In the genomic region with DNA sequence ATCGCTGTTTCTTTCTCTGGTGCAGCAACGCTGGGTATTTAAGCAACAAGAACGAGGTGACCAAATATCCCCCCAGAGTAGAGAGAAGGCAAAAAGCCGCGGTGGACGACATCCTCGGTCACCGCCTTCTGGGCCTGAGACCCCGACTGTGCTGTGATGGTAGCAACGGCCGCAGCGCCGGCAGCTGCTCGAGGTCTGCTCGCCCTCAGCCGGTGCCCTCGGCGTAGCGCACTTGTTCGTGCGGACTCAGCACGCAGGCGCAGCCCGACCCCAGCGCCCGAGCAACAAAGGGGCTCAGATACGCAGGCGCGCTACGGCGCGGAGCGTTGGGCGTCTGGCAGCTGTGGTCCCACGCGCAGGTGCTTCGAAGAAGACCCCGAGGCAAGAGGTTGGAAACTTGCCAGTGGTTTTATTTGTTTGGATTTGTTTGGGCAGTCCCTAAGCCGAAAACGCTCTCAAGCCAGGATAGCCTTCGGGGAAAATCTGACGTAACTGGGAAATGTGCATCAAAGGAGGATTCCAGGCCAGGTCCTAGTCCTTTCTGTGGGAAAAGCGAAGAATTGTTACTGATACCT, we compare ENCODE assay signal across 7 mouse cellular contexts. TPM values are rescaled to one million over a fixed set of nuclear protein-coding genes. Genes with fewer than 3 reads are reported as not detected.
DNase-seq lines count a peak whose midpoint lies in the region; ATAC-seq lines count a peak whose summit lies in the region.

A gene (minus strand): TSS at position 197 of the 575 bp plus-strand sequence.

- H3K4me3 ChIP-seq in intestine, embryonic 15.5 days (replicated peaks), result peak within 1 kb of the TSS; percentile 58
- H3K4me3 ChIP-seq in midbrain, embryonic 10.5 days, result peak within 1 kb of the TSS; percentile 68

- H3K9ac ChIP-seq in intestine, embryonic 15.5 days, result peak within 1 kb of the TSS; percentile 63

- peak; percentile 93 for DNase-seq in adrenal gland, adult 2 months
- peak; percentile 90 for DNase-seq in embryo, embryonic 11.5 days (ENCODE audit: low read depth, low spot score)
- DNase-seq in gastrocnemius, postnatal 36 days, result peak; percentile 68 to 73
- peak; percentile 88 to 92 for DNase-seq in left cerebral cortex, postnatal 25 days (ENCODE audit: low spot score in 2 of 2)
- DNase-seq in midbrain, embryonic 10.5 days (ENCODE audit: low spot score), result peak; percentile 95
- peak; percentile 78 for DNase-seq in skeletal muscle tissue, adult 2 months (ENCODE audit: low read depth, low spot score)

- WGBS in intestine, embryonic 15.5 days, result under 1% methylated on average over 43 of the region's 43 CpGs
- WGBS in midbrain, embryonic 10.5 days, result 2% methylated on average over 43 of the region's 43 CpGs

- intact Hi-C loops in gastrocnemius, postnatal 36 days (cut with DNase I), result no loop called here
- intact Hi-C loops in left cerebral cortex, postnatal 25 days (cut with DNase I), result no loop called here

- H3K36me3 ChIP-seq in intestine, embryonic 15.5 days, result peaks cover 7% of the 10 kb centered on the region; the same call in 1 of the 2 replicates
- peaks cover 30% of the 10 kb centered on the region for H3K36me3 ChIP-seq in midbrain, embryonic 10.5 days

- H3K27me3 ChIP-seq in intestine, embryonic 15.5 days (replicated peaks), result no peaks in the 10 kb centered on the region
- H3K27me3 ChIP-seq in midbrain, embryonic 10.5 days (ENCODE audit: low read depth, poor library complexity, severe bottlenecking), result no peaks in the 10 kb centered on the region

- peaks cover 8% of the 10 kb centered on the region; the same call in 1 of the 2 replicates for H3K4me1 ChIP-seq in intestine, embryonic 15.5 days (replicated peaks)
- peaks cover 28% of the 10 kb centered on the region for H3K4me1 ChIP-seq in midbrain, embryonic 10.5 days

- ATAC-seq in intestine, embryonic 15.5 days, result peak; percentile 93

- no peaks in the 10 kb centered on the region for H3K9me3 ChIP-seq in intestine, embryonic 15.5 days
- no peaks in the 10 kb centered on the region for H3K9me3 ChIP-seq in midbrain, embryonic 10.5 days (replicated peaks)

- peak within 1 kb of the TSS; percentile 72 for H3K27ac ChIP-seq in intestine, embryonic 15.5 days
- peak within 1 kb of the TSS; percentile 94 for H3K27ac ChIP-seq in midbrain, embryonic 10.5 days (replicated peaks)

- peak within 1 kb of the TSS; percentile 96 for H3K4me2 ChIP-seq in intestine, embryonic 15.5 days (replicated peaks)

RNA-seq across cellular contexts. Expression of the gene that starts here (rescaled TPM):
- 1 to 10 TPM; 3.1 to 6.4 TPM for total RNA-seq in adrenal gland, adult 2 months (2021)
- 0.95 and 1.1 TPM in 2 replicates for polyA plus RNA-seq in adrenal gland, adult 2 months (2012; rRNA removed)
- total RNA-seq in gastrocnemius, postnatal 36 days (2021), result 1 to 10 TPM; 2.9 to 3.5 TPM
- polyA plus RNA-seq in intestine, embryonic 15.5 days (2015; fragmentation: Nextera tagmentation; extraction: Ambion mirVana), result 23.7 and 23.9 TPM in 2 replicates
- total RNA-seq in left cerebral cortex, postnatal 25 days (2021), result 10 to 100 TPM; 41.3 to 46.1 TPM
- polyA plus RNA-seq in midbrain, embryonic 10.5 days (2016; fragmentation: Nextera tagmentation; extraction: Ambion mirVana), result 50.7 and 77.7 TPM in 2 replicates

Comparison
In these comparisons a context has a peak if more than half of its experiments do, and no peak if none do; other contexts are left out.
1. Peak in every context shown above with its lines: DNase-seq, ATAC-seq, H3K4me3 ChIP-seq and H3K27ac ChIP-seq.
2. RNA of the gene that starts here (total RNA-seq): 41.3 to 46.1 TPM in left cerebral cortex, postnatal 25 days; 3.1 to 6.4 TPM in adrenal gland, adult 2 months and 2.9 to 3.5 TPM in gastrocnemius, postnatal 36 days; every median in the first group is over 4 times any median in the second.
3. RNA of the gene that starts here (polyA plus RNA-seq): 50.7 to 77.7 TPM in midbrain, embryonic 10.5 days and 23.7 to 23.9 TPM in intestine, embryonic 15.5 days; 0.95 to 1.1 TPM in adrenal gland, adult 2 months; every median in the first group is over 10 times any median in the second.